Comparison of ENCODE assay signal across 27 mouse cellular contexts in the genomic region with DNA sequence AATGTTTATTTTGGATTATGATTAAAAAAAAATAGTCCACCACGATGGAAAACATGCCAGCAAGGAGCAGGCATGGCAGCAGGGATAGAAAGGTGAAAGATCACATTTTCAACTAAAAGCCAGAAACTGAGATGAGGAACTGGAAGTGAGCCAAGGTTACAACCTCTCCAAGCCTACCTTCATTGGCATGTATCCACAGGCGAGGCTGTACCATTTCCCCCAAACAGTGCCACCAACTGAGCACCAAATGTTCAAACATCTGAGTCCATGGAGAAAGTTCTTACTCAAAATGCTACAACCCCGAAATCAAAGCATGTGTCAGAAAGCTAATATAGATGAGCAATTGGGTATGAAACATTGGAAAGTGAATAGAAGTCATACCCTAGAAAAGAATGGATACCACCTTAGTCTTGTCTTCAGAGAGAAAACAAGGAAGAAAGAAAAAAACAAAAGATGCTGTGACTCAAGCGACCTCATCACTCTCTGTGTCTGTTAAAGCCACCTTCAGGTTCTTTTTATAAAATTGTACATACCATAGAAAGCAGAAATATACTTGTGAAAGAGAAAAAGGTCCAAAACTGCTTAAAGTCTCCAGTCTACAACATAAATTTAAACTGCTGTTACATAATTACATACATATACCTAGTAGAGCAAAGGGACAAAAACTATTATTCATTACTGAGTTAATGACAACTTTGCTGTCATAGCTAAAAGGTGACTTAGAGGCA.
DNase-seq lines count a peak whose midpoint lies in the region; ATAC-seq and TF ChIP-seq lines count a peak whose summit lies in the region.
"Had no signal": no experiment of that assay in that cellular context is flagged by ENCODE, and none has a peak within 500 bp of the region (broad histone marks: within the 10 kb centered on the region; RNA-seq: fewer than 3 reads in every experiment).

No protein-coding gene starts in this region.

- no peak for ATAC-seq in midbrain, postnatal 0 days (ENCODE audit: low FRiP score)
- ATAC-seq in midbrain, embryonic 11.5 days (ENCODE audit: low FRiP score): no peak
- no peak for ATAC-seq in forebrain, embryonic 14.5 days
- ATAC-seq: intestine, postnatal 0 days; lung, postnatal 0 days had no signal

- no peak for TF ChIP-seq CTCF in midbrain, postnatal 0 days (IDR thresholded peaks at IDR 0.05)

- H3K4me3 ChIP-seq in midbrain, postnatal 0 days (ENCODE audit: low read depth, low read length): no peak overlapping the region
- H3K4me3 ChIP-seq in midbrain, embryonic 11.5 days (ENCODE audit: low read depth, low read length): no peak overlapping the region
- no peak overlapping the region for H3K4me3 ChIP-seq in forebrain, embryonic 14.5 days (ENCODE audit: low read depth, low read length)
- H3K4me3 ChIP-seq: erythroblast, embryonic 14.5 days; hindbrain, embryonic 12.5 days; liver, embryonic 13.5 days; neural tube, embryonic 15.5 days had no signal

- no peaks in the 10 kb centered on the region for H3K9me3 ChIP-seq in midbrain, postnatal 0 days (ENCODE audit: low read length)
- H3K9me3 ChIP-seq in midbrain, embryonic 11.5 days (ENCODE audit: control insufficient read depth, low read length): no peaks in the 10 kb centered on the region
- no peaks in the 10 kb centered on the region for H3K9me3 ChIP-seq in forebrain, embryonic 14.5 days (replicated peaks; ENCODE audit: control insufficient read depth, low read length)
- H3K9me3 ChIP-seq: hindbrain, embryonic 12.5 days; liver, embryonic 13.5 days; neural tube, embryonic 15.5 days had no signal

- H3K4me2 ChIP-seq in midbrain, postnatal 0 days (ENCODE audit: low read depth, low read length, poor library complexity, severe bottlenecking): no peak overlapping the region
- no peak overlapping the region for H3K4me2 ChIP-seq in midbrain, embryonic 11.5 days
- H3K4me2 ChIP-seq in forebrain, embryonic 14.5 days (ENCODE audit: low read length): no peak overlapping the region
- H3K4me2 ChIP-seq: heart, embryonic 11.5 days; hindbrain, embryonic 12.5 days; liver, embryonic 13.5 days; neural tube, embryonic 15.5 days had no signal

- H3K36me3 ChIP-seq in midbrain, postnatal 0 days (ENCODE audit: insufficient read depth, low read length): no peaks in the 10 kb centered on the region
- H3K36me3 ChIP-seq in midbrain, embryonic 11.5 days (ENCODE audit: control insufficient read depth, insufficient read depth, low read length): no peaks in the 10 kb centered on the region
- H3K36me3 ChIP-seq in forebrain, embryonic 14.5 days (ENCODE audit: control insufficient read depth, insufficient read depth, low read length): no peaks in the 10 kb centered on the region
- H3K36me3 ChIP-seq: hindbrain, embryonic 12.5 days; liver, embryonic 13.5 days; neural tube, embryonic 15.5 days had no signal

- no peak overlapping the region for H3K27ac ChIP-seq in midbrain, postnatal 0 days (ENCODE audit: low read depth, low read length)
- H3K27ac ChIP-seq in midbrain, embryonic 11.5 days (ENCODE audit: low read depth, low read length): no peak overlapping the region
- H3K27ac ChIP-seq in forebrain, embryonic 14.5 days (ENCODE audit: low read depth, low read length): no peak overlapping the region
- H3K27ac ChIP-seq: hindbrain, embryonic 12.5 days; liver, embryonic 13.5 days; macrophage; neural tube, embryonic 15.5 days; stomach, postnatal 0 days had no signal

- H3K27me3 ChIP-seq in midbrain, postnatal 0 days (ENCODE audit: insufficient read depth, low read length): no peaks in the 10 kb centered on the region
- no peaks in the 10 kb centered on the region for H3K27me3 ChIP-seq in midbrain, embryonic 11.5 days (ENCODE audit: control insufficient read depth, insufficient read depth, low read length)
- no peaks in the 10 kb centered on the region for H3K27me3 ChIP-seq in forebrain, embryonic 14.5 days (replicated peaks; ENCODE audit: control insufficient read depth, insufficient read depth, low read length)
- H3K27me3 ChIP-seq: hindbrain, embryonic 12.5 days; liver, embryonic 13.5 days; neural tube, embryonic 15.5 days had no signal

- 79% methylated on average over 4 of the region's 4 CpGs for WGBS in midbrain, postnatal 0 days
- 78% methylated on average over 4 of the region's 4 CpGs for WGBS in midbrain, embryonic 11.5 days
- WGBS in forebrain, embryonic 14.5 days: 71% methylated on average over 4 of the region's 4 CpGs

- H3K4me1 ChIP-seq in midbrain, postnatal 0 days (ENCODE audit: insufficient read depth, low read length): no peaks in the 10 kb centered on the region
- H3K4me1 ChIP-seq in midbrain, embryonic 11.5 days (ENCODE audit: control insufficient read depth, insufficient read depth, low read length): no peaks in the 10 kb centered on the region
- no peaks in the 10 kb centered on the region for H3K4me1 ChIP-seq in forebrain, embryonic 14.5 days (ENCODE audit: control insufficient read depth, insufficient read depth, low read length)
- H3K4me1 ChIP-seq: hindbrain, embryonic 12.5 days; liver, embryonic 13.5 days; neural tube, embryonic 15.5 days had no signal

- H3K9ac ChIP-seq in midbrain, postnatal 0 days (replicated peaks; ENCODE audit: low read length, poor library complexity, severe bottlenecking): no peak overlapping the region
- no peak overlapping the region for H3K9ac ChIP-seq in midbrain, embryonic 11.5 days (ENCODE audit: low read length)
- no peak overlapping the region for H3K9ac ChIP-seq in forebrain, embryonic 14.5 days (ENCODE audit: low read length)
- H3K9ac ChIP-seq: hindbrain, embryonic 12.5 days; liver, embryonic 13.5 days; neural tube, embryonic 15.5 days had no signal

- DNase-seq in midbrain, postnatal 0 days (ENCODE audit: low spot score): peak; percentile 44
- no peak for DNase-seq in midbrain, embryonic 11.5 days (ENCODE audit: low spot score, missing footprints)
- peak; percentile 90 to 91 for DNase-seq in cerebellum, adult 18-20 months
- DNase-seq in cerebellum, postnatal 10 days: peak; percentile 83 to 90
- no peak for DNase-seq in right cerebral cortex, postnatal 25 days
- no peak for DNase-seq in Muller cell, postnatal 12 days (ENCODE audit: inconsistent ontology term)
- no peak for DNase-seq in forebrain, embryonic 14.5 days (ENCODE audit: low spot score)
- DNase-seq: adrenal gland, adult 8-10 months; B cell, adult 2 months; gastrocnemius, postnatal 25 days; heart, adult 11 months; heart, postnatal 36 days; kidney, adult 9 months; kidney, postnatal 10 days; layer of hippocampus, adult 9-11 months; liver, embryonic 13.5 days; lung, adult 18-20 months; thymus, adult 18-20 months; thymus, postnatal 36 days had no signal

Comparison
In these comparisons a context has a peak if more than half of its experiments do, and no peak if none do; other contexts are left out.
1. DNase-seq: peak in midbrain, postnatal 0 days (single experiment), cerebellum, adult 18-20 months (2 of 2) and cerebellum, postnatal 10 days (2 of 2); none in midbrain, embryonic 11.5 days (single experiment), right cerebral cortex, postnatal 25 days (single experiment), Muller cell, postnatal 12 days (single experiment) and forebrain, embryonic 14.5 days (single experiment).